In genomic region chr3:18764301-18765078, GRCm38 (mm10) we compare ENCODE assay signal across 8 mouse cellular contexts.
DNase-seq lines count a peak whose midpoint lies in the region.

No protein-coding gene starts in this region.

- intact Hi-C loops in left cerebral cortex, postnatal 4 days (cut with DNase I) = no loop called here
- intact Hi-C loops in heart, postnatal 25 days (cut with DNase I) = no loop called here

- DNase-seq in heart, postnatal 4 days = peak; percentile 11
- no peak for DNase-seq in heart, adult 11 months
- DNase-seq in adrenal gland, postnatal 25 days = peak; percentile 14
- peak; percentile 28 for DNase-seq in fibroblast of lung, adult 2 months (ENCODE audit: low read depth)
- peak; percentile 93 for DNase-seq in left cerebral cortex, postnatal 4 days
- no peak for DNase-seq in heart, postnatal 25 days (ENCODE audit: low spot score)
- DNase-seq in MN1 (ENCODE audit: low spot score) = no peak
- DNase-seq in kidney, adult 18-20 months = no peak

Comparison
In these comparisons a context has a peak if more than half of its experiments do, and no peak if none do; other contexts are left out.
1. DNase-seq: peak in heart, postnatal 4 days (single experiment), adrenal gland, postnatal 25 days (single experiment), fibroblast of lung, adult 2 months (single experiment) and left cerebral cortex, postnatal 4 days (single experiment); none in heart, adult 11 months (single experiment), heart, postnatal 25 days (single experiment), MN1 (single experiment) and kidney, adult 18-20 months (single experiment).